Mouse (Mus musculus): Measurements from ENCODE around the gene Olfr510. TPM values are rescaled to one million over a fixed set of nuclear protein-coding genes. Genes with fewer than 3 reads are reported as not detected.
"Not testable (repeated sequence)": the region's sequence is repeated elsewhere in the genome, so short reads cannot be mapped to it uniquely, and the experiment has no call there.

The Olfr510 gene
- total RNA-seq (2015) (not detected in 2 replicates), total RNA-seq (2017) (not detected in 2 replicates)

GRCm38 (mm10) chr7:108666118-108666517, at the start of gene Olfr510:
Gene Olfr510 (plus strand): TSS chr7:108666418.
- ATAC-seq (ENCODE audit: poor library complexity, severe bottlenecking) = no peak

- ATAC-seq (ENCODE audit: poor library complexity, severe bottlenecking) = not testable (repeated sequence)
These were observed 49.4 kb upstream of the Olfr510 start for GRCm38 (mm10) chr7:108616781-108617180.

GRCm38 (mm10) chr7:108621514-108621913, 44.7 kb upstream of the Olfr510 start, which contains the start of gene Olfr507:
Gene Olfr507 (plus strand): TSS chr7:108621814.
- no peak for ATAC-seq (ENCODE audit: poor library complexity, severe bottlenecking)

GRCm38 (mm10) chr7:108629694-108630093, 36.5 kb upstream of the Olfr510 start, which contains the start of gene Olfr508:
Gene Olfr508 (plus strand): TSS chr7:108629994.
- ATAC-seq (ENCODE audit: poor library complexity, severe bottlenecking) = no peak

GRCm38 (mm10) chr7:108651806-108652205, 14.4 kb upstream of the Olfr510 start, which contains the start of gene Olfr509:
Gene Olfr509 (minus strand): TSS chr7:108651906.
- no peak for ATAC-seq (ENCODE audit: poor library complexity, severe bottlenecking)

- ATAC-seq (ENCODE audit: poor library complexity, severe bottlenecking) = no peak
These were observed 3.8 kb upstream of the Olfr510 start for GRCm38 (mm10) chr7:108662419-108662818.

- no peak for ATAC-seq (ENCODE audit: poor library complexity, severe bottlenecking)
These were observed 4.8 kb downstream of the Olfr510 start for GRCm38 (mm10) chr7:108671058-108671457.

GRCm38 (mm10) chr7:108678886-108679285, 12.7 kb downstream of the Olfr510 start:
- ATAC-seq (ENCODE audit: poor library complexity, severe bottlenecking) = no peak

GRCm38 (mm10) chr7:108713020-108713419, 46.8 kb downstream of the Olfr510 start, which contains the start of gene Olfr512:
Gene Olfr512 (plus strand): TSS chr7:108713320.
- no peak for ATAC-seq (ENCODE audit: poor library complexity, severe bottlenecking)

Other genes with a start within 250 kb of the Olfr510 start
- not detected in 2 replicates for gene Olfr497, start 246.0 kb upstream of the Olfr510 start, total RNA-seq (2015)
- not detected in 2 replicates for gene Olfr497, start 246.0 kb upstream of the Olfr510 start, total RNA-seq (2017)
- gene Olfr498, start 201.1 kb upstream of the Olfr510 start, total RNA-seq (2015) = not detected in 2 replicates
- not detected in 2 replicates for gene Olfr498, start 201.1 kb upstream of the Olfr510 start, total RNA-seq (2017)
- gene Olfr502, start 141.4 kb upstream of the Olfr510 start, total RNA-seq (2015) = not detected in 2 replicates
- gene Olfr502, start 141.4 kb upstream of the Olfr510 start, total RNA-seq (2017) = not detected in 2 replicates
- gene Olfr503, start 121.9 kb upstream of the Olfr510 start, total RNA-seq (2015) = not detected in 2 replicates
- gene Olfr503, start 121.9 kb upstream of the Olfr510 start, total RNA-seq (2017) = not detected in 2 replicates
- gene Olfr504, start 100.6 kb upstream of the Olfr510 start, total RNA-seq (2015) = not detected in 2 replicates
- gene Olfr504, start 100.6 kb upstream of the Olfr510 start, total RNA-seq (2017) = not detected in 2 replicates
- gene Olfr506, start 55.6 kb upstream of the Olfr510 start, total RNA-seq (2015) = not detected in 2 replicates
- not detected in 2 replicates for gene Olfr506, start 55.6 kb upstream of the Olfr510 start, total RNA-seq (2017)
- not detected in 2 replicates for gene Olfr507, start 44.6 kb upstream of the Olfr510 start, total RNA-seq (2015)
- not detected in 2 replicates for gene Olfr507, start 44.6 kb upstream of the Olfr510 start, total RNA-seq (2017)
- gene Olfr508, start 36.4 kb upstream of the Olfr510 start, total RNA-seq (2015) = not detected in 2 replicates
- not detected in 2 replicates for gene Olfr508, start 36.4 kb upstream of the Olfr510 start, total RNA-seq (2017)
- gene Olfr509, start 14.5 kb upstream of the Olfr510 start, total RNA-seq (2015) = not detected in 2 replicates
- not detected in 2 replicates for gene Olfr509, start 14.5 kb upstream of the Olfr510 start, total RNA-seq (2017)
- gene Olfr512, start 46.9 kb downstream of the Olfr510 start, total RNA-seq (2015) = not detected in 2 replicates
- not detected in 2 replicates for gene Olfr512, start 46.9 kb downstream of the Olfr510 start, total RNA-seq (2017)
- not detected in 2 replicates for gene Olfr513, start 84.6 kb downstream of the Olfr510 start, total RNA-seq (2015)
- not detected in 2 replicates for gene Olfr513, start 84.6 kb downstream of the Olfr510 start, total RNA-seq (2017)
- not detected in 2 replicates for gene Olfr514, start 159.6 kb downstream of the Olfr510 start, total RNA-seq (2015)
- gene Olfr514, start 159.6 kb downstream of the Olfr510 start, total RNA-seq (2017) = not detected in 2 replicates
- not detected in 2 replicates for gene Olfr516, start 184.1 kb downstream of the Olfr510 start, total RNA-seq (2015)
- not detected in 2 replicates for gene Olfr516, start 184.1 kb downstream of the Olfr510 start, total RNA-seq (2017)
- gene Olfr517, start 206.0 kb downstream of the Olfr510 start, total RNA-seq (2015) = not detected in 2 replicates
- gene Olfr517, start 206.0 kb downstream of the Olfr510 start, total RNA-seq (2017) = not detected in 2 replicates
- not detected in 2 replicates for gene Olfr518, start 218.6 kb downstream of the Olfr510 start, total RNA-seq (2015)
- gene Olfr518, start 218.6 kb downstream of the Olfr510 start, total RNA-seq (2017) = not detected in 2 replicates
- not detected in 2 replicates for gene Olfr519, start 228.0 kb downstream of the Olfr510 start, total RNA-seq (2015)
- gene Olfr519, start 228.0 kb downstream of the Olfr510 start, total RNA-seq (2017) = not detected in 2 replicates

All from megakaryocyte, adult 5-6 weeks (primary cell).